Mouse (Mus musculus) spleen, adult 2 months (tissue): ENCODE measurements around the gene Armh1.

ENCODE experiments used
- CTCF ChIP-seq: fragments of 200-500 bp; IDR thresholded peaks from 2 replicates; pipeline ENCODE4 v1.5.1; 2011; ENCODE audit warnings: mild to moderate bottlenecking, inconsistent platforms; ENCODE audit not compliant: insufficient read depth, insufficient read length, insufficient replicate concordance; ENCODE audit errors: extremely low read depth
- POLR2A ChIP-seq: fragments of 200-500 bp; IDR thresholded peaks from 2 replicates; pipeline ENCODE4 v1.6.1; 2011; ENCODE audit warnings: low read depth, low read length, inconsistent platforms

DNA sequence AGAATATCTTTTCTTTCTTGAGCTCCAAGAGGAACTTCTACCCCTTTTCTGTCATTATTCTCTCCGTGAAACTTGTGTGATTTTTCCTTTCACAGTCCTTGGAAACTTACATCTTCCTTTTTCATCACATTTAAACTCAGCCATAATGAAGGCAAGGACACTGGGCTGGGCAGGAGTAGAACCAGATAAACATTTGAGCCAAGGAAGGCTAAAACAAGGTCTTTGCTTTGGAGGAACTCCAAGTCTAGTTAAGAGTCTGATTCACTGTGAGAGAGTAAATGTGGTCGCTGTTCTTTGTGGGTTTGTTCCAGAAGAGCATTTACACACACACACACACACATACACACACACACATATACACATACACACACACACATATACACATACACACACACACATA lies 39.8 kb upstream of the Armh1 start:
- no peak for TF ChIP-seq CTCF
- no peak for TF ChIP-seq POLR2A
